Mouse (Mus musculus): ENCODE results near the gene Gm10961.

GRCm38 (mm10) chr3:107630682-107631522, at the start of gene Gm10961:
- no peak for TF ChIP-seq POLR2A (IDR thresholded peaks at IDR 0.05; ENCODE audit: extremely low read depth, insufficient read depth, low read length)
- TF ChIP-seq CTCF (IDR thresholded peaks at IDR 0.05; ENCODE audit: low read depth, low read length): no peak

Measured in liver, adult 2 months (tissue).